Mouse (Mus musculus): ENCODE measurements at regions not wholly inside any gene's neighbourhood (a gene's known extent, or its start where the extent isn't known, plus 50 kb on each side); places are given as distances from the start of the nearest gene placed in this dataset.

DNA sequence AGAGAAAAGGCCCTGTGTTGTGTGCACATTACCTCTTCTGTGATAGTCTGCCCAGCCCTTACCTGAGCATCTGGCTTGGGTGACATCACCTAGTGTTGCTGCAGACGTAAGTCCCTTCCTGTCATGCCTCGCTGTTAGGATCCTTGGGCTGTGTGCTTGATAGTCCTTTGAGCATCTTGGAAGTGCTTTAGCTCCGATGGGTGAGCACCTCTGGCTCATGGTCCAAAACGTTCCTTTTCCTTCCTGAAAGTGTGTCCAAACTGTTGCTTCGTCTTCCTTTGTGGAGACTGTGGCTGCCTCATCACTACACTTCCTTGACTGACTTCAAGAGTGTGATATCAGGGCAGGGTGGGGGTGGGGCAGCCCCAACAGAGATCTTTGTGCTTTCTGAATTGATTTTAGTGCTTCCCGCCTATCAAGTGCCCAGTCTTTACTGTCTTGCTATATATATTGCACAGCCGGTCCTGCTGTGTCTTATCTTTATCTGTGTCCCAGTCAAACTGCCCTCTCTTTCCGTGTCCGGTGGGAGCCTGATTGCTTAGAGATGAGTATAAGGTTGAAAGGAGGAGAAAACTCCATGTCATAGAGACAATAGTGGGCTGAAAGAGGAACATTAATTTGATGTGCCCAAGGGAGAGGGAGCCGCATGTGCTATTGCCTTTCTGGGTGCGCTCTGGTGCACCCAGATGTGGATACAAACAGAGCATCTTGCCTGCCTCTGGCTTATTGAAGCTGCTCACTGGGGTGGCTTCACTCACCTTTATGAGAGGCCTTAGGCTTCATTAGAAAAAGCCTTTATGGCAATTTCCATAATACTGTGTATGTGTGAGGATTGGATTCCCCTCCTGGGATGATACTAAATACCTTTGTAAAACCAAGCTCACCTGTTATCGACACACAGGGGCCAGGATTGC lies 1169.2 kb upstream of the A1bg start:
- no peak for DNase-seq (ENCODE audit: low spot score)

DNA sequence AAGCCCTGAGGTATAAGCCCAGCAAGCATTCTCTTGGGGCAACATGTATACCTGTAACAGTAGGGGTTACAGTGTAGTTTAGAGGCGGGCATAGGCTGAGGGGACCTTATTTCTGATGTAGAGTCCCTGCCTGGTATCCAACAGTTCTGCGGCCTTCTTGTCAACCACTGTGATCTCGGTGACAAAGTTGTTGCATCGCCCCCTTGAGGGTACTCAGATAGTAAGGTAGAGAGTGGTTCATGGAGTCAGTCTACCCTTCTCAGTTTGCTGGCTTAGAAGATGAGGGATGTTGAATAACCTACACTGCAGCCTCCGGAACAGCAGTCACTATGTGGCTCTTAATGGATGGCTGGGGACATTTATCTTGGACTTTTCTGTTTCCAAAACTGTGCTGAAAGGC lies 1168.3 kb upstream of the A1bg start:
- DNase-seq (ENCODE audit: low spot score) = no peak

DNA sequence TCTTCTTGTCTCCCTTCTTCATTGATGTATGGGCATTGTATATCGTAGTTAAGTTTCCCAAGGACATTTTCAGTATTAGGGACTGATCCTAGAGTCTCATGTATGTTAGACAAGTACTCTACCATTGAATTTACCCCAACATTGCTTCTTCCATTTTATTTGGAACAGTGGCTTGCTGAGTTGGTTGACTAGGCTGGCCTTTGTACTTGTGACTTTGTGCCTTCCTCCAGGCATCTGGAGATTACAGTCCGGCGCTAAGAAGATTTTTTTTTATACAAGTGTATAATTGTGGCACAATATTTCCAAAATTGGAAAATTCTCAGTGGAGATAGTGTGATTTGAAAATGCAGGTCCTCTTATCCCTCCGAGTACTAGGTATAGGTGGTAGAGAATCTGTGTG lies 1165.5 kb upstream of the A1bg start:
- DNase-seq (ENCODE audit: low spot score) = no peak

DNA sequence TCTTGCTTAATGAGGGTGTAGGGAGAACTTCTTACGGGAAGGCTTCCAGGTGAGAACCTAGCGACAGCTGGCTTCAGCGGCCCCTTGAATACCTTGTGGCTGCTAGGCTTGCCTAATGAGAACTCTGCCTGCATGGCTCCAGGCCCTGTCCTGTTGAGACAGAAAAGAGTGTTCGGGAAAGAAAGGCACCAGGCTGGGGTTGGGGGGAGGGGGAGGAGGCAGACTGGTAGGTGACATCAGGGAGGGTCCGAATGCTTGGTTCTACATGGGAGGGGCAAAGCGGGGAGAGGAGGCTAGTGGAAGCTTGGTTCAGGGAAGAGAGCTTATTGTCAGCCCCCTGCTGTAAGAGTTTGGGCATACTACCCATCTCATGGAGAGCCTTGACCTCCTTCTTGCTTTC lies 1164.9 kb upstream of the A1bg start:
- DNase-seq (ENCODE audit: low spot score) = no peak

DNA sequence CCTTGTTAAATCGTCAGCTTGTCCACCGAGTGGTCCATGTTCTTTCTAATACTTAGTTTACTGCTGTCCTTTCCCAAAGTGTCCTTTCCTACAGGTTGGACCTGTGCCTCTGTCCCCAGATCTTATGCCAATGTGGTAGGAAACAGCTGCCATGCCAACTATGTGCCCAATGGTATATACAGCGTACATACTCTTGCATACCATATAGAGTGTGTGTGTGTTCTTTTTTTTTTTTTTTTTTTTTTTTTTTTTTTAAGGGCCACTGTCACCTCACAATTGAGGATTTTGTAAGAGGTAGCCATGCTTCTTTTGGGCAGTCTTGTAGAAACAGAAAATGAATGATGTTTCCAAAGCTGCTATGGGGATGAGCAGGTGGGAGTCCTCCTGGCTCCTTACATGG lies 1163.2 kb upstream of the A1bg start:
- DNase-seq (ENCODE audit: low spot score) = no peak

DNA sequence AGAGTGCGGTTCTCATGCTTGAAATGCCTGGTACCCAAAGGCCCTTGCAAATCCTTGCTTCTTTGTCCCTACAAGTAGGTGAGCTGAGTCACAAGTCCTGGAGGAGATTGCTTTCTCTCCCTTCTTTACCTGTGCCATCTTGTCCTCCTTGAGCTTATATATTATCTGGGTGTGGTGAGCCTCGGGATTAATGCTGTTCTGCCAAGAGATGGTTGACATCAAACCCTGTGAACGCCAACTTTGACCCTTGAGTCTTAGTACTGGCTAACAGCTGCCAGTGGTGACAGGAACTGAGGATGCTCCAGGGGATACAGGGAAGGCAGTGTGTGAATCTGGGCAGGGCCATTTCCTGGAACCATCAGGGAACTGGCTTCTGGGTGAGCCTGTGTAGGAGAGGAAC lies 1160.5 kb upstream of the A1bg start:
- DNase-seq (ENCODE audit: low spot score) = no peak

DNA sequence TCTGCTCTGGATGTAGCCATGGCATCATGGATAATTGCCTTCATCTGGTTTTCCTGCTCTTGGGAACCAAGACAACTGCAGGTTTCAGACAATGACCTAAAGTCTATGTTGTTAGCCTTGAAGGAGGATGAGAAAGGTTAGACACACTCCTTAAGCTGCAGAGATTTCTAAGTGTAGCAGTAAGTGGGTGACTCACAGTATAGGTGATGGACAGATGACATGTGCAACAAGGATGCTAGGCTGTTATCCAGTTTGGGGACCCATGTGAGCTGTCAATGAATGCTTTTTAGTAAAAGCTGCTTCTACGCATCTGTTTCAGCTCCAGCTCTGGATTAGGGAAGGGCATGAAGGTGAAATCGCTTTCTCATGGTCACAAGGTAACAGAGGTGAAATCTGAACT lies 1159.7 kb upstream of the A1bg start:
- DNase-seq (ENCODE audit: low spot score) = no peak

DNA sequence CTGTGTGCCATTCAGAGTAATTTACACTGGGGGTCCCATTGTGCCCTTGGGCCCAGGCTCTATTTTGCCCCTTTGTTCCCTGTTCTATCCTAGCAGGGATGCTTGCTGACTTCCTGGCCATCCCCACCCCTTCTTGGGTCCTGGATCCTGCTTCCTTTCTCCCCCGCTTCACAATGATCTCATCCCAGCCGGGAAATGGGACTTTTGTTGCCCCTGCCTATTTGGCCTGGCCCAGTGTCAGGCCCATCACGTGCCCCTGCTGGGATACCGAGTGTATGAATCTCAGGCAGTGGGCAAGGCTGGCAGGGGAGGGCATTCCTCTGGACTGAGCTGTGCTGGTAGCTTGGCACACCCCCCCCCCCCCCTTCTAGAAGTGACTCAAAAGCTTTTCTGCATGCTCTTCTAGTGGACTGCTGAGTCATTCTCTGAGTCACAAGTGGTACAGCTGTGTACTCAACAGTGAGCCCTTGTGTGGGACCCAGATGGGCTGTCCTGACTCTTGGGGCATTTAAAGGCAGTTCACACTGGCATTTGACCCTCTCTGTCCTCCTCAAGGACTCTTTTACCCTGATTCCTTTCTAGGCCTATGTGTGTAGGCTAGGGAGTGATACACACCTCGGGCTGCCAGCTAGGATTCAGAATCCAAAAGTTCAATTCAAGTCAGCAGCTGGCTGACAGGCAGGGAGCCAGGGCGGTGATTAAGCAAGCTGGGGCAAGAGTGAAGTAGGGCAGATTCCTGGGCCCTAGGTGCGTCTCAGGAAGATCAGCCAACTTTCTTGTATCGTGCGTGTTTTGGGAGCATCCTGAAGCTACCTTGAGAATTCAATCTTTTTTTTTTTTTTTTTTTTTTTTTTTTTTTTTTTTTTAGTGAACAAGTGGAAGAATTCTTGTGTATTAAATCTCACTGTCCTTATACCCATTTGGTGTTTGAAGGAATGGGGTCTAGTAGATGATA lies 1156.6 kb upstream of the A1bg start:
- DNase-seq (ENCODE audit: low spot score) = no peak

DNA sequence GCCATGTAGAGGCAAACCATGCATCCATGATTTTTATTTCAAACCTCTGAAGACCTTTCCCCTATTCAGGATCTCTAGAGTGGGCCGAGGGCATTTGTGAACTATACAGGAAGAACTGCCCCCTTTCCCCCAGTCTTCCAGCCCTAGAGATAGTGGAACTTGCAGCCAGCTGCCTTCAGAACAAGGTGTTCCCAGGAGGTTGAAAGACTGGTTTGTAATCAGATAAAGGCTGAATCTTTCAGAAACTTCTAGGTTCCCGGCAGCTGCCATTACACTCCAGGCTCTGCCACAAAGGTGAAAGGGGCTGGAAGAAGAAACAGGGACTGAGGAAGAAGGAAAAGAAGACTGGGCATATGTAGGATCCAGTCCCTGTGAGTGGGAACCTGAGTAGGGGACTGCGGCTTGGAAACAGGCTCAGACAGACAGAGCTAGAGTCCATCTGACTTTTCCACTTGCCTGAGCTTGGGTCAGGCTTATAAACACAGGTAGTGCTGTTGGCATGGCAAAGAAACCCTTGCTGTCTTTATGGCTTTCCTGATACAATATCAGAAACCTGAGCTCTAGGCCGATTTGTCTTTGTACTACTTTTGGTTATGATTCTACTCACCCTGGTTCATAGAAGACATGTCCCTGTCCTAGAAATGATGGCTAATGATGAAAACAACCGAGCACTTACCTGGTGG lies 1153.9 kb upstream of the A1bg start:
- no peak for DNase-seq (ENCODE audit: low spot score)

DNA sequence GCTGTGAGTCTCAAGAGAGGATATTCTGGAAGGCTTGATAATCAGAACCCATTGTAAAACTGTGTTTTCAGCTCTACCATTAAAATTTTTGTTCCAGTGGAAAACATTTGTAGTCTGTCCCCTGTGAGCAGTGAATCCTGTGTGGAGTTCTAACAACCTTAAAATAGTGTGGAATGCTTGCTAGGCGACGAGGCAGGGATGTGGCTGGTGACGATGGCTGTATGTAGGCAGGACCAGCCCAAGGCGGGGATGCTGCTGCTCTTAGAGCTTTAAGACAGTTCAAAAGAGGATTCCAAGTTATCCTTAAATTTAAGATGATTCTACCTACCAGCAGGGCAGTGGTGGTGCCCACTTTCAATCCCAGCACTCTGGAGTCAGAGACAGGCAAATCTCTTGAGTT lies 1151.9 kb upstream of the A1bg start:
- DNase-seq (ENCODE audit: low spot score) = no peak

DNA sequence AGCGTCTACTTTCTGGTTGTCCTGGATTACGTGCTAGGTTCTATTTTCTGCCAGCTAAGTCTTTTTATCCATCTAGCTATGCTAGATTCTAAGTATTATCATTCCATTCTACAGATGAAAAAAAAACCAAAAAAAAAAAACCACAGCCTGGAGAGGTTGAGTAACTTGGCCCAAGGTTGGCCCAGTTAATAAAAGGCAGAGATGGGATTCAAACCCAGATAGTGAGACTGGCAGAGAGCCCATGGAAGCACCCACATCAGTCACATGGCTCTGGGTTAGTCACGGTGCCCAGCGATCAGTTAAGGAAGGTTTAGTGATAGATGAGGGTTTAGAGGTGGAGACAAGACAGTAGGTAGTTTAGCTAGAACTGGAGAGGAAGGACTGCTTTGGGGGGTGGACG lies 1150.8 kb upstream of the A1bg start:
- DNase-seq (ENCODE audit: low spot score) = no peak

DNA sequence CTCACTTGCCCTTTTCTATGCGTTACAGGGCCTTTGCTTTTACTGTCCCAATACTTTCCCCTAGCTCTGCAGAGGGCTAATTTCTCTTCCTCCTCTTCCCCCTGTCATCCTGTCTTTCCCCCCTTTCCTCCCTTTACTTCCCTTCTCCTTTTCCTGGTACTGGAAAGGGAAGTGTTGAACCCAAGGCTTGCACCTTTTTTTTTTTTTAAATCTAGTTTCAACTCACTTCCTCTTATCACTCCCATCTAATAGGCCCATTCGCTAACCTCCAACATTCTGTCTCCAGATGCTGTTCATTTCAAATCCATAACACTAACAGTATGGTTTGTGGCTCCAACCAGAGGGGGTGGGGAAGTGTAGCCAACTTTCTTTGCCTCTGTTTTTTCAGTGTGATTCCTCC lies 1148.5 kb upstream of the A1bg start:
- DNase-seq (ENCODE audit: low spot score) = no peak

DNA sequence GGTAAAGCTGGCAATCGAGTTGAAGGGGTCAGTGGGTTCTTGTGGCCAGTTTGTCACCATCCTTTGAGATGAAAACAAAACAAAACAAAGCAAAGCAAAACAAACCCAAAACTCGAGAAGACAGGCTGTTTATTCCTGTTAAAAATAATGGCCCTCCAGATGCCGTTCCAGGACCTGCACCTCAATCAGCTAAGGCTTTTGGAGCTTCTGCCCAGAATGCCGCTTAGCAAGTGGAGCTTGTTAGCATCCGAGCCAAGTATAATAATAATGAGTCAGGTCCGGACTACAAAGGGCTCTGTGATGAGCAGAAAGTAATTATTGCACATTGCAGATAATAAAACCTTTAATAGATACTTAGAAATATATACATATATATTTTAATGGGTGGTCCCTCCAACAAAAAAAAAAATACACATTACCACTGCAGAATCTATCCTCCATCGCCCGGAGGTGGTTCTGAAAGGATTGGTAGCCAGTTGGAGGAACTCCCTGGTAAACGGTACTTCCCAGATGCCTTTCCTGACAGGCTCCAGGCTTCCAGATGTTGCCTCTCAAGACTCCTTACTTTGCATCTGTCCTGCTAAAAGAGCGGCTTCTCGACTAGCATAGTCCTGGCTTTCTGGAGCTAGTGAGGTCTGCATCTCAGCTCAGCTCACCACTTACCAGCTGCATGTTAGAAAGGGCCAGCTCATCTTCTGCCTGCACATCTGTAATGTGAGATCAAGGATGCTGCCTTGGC lies 1145.8 kb upstream of the A1bg start:
- DNase-seq (ENCODE audit: low spot score) = no peak

DNA sequence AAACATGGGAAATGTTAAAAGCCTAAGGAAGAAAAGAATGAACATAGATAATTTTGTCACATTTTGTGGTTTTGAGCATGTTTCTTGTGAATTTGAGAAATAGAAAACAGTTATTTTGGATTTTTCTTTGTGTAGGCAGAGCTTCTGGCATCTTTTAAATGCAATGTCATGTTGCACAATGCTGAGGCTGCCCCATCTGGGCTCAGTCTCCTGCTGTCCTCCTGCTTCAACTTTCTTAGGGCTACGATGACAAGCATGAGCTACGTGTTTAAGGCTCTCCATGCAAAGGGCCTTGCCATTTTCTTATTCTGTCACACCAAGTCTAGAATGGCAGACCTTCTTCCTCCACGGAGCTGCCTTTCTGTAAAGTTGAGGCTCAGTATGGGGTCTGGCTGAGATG lies 1141.6 kb upstream of the A1bg start:
- no peak for DNase-seq (ENCODE audit: low spot score)

DNA sequence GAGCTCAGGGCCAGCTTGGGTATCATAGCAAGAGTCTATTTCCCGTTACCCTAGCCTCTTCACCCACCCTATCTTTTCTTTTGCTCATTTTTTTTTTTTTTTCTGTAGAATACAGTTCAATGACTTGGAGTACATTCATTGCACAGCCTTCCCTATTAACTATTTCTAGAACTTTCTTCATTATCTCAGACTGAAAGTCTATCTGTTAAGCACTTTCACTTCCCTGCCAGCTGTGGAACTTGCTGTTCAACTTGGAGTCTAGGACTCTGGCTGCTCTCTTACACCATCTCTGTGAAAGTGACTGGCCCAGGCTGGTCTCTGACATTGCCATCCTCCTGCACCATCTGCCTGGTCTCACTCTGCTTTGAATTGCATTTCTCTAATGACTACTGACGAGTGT lies 1134.6 kb upstream of the A1bg start:
- no peak for DNase-seq (ENCODE audit: low spot score)

DNA sequence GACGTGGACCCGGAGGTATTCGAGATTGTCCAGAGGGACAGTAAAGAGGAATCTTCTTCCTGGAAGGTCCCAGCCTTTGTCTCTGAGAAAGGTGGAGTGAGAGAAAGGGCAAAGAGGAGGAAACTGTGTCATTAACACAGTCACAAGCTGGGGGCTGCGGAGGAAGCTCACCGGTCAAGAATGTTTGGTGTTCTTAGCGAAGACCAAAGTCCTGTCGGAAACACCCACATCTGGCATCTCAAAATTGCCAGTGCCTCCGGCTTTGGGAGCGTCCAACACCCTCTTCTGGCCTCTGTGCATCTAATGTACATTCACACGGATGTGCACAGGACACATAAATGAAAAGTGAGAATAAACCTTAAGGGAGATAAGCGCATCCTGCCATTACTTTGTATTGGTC lies 1134.1 kb upstream of the A1bg start:
- DNase-seq (ENCODE audit: low spot score) = no peak

DNA sequence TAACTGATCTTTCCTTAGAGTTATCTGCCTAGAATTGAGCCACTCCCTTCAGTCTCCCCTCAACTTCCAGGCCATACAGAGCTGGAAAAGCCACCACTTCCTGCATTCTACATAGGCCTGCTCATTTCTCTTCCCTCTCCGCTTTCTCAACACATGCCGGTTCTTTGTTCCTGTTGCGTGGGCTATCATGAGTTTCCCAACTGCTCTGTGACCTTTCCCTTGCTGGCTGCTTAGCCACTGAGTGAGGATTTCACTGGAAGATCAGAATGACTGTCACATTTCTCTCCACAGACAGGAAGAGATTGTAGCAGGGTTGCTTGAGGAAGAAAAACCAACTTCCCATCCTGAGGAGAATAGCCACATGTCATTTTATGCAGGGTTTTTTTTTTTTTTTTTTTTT lies 1133.6 kb upstream of the A1bg start:
- no peak for DNase-seq (ENCODE audit: low spot score)

DNA sequence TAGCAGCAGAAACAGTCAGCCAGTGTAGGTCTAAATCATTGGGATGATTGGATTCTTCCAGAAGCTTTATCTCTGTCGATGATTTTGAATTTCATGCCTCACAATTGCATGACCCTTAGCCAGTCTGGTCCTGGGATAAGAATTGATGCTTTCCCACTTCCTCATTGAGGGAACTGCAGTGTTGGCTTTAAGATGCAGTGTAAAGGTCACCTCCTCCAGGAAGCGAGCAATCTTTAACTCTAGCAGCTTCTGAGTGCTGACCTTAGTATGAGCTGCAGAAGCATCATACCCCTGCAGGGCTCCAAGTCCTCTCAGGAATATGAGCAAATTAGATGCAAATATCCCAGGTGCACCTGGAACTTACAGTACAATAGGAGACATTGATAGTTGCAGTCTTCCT lies 1132.2 kb upstream of the A1bg start:
- no peak for DNase-seq (ENCODE audit: low spot score)

DNA sequence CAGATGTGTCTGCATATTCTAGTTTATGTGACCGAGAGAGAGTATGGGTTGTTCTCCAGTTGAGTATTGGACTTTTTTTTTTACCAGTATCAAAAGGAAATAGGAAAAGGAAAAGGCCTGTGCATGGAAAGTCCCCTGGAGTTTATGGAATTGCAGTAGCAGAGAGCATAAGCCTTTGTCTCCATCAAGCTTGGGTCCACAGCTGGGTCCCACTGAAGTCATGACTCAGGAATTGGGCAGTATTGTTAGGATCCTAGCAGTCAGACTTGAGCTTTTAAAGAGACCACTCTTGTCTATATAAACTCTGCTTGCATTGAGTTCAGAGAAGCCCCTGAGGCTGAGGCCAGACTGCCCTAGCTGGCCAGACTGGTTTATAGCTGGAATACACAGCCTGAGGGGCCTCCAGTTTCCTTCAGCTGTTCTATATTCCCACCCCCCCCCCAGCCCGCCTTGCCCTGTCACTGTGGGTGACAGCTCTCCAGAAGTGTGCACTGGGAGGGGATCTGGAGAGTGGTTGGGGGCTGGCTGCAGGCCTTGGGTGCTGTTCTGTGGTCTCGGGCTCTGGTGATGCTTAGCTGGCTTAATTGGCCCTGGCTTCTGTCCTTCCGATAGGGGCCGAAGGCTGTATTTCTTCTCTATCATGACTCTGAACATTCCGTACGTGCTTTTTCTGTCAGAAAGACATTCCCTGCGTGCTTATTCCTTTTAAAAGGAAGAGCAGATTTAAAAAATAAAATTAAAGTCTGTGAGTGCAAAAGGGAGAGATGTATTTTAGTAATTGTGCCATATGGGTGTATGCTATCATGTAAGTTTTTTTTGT lies 1130.8 kb upstream of the A1bg start:
- DNase-seq (ENCODE audit: low spot score) = no peak

DNA sequence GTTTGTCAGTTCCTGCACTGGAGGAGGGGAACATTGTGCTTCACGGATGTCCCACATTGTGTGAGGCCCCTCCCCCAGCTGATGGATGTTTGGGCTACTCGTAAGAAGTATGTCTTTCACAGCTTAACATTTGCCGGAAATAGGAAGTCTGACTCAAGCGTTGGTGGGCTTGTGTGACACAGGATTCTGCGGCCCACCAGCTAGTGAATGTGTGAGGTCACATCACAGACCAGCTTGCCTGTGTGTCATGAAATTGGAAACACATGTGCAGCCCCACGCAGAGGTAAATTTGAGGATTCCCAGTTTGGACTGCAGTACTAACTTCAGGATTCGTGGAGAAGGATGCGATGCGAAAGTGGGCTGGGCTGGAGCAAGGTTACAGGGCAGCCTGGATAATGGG lies 1126.6 kb upstream of the A1bg start:
- no peak for DNase-seq (ENCODE audit: low spot score)

DNA sequence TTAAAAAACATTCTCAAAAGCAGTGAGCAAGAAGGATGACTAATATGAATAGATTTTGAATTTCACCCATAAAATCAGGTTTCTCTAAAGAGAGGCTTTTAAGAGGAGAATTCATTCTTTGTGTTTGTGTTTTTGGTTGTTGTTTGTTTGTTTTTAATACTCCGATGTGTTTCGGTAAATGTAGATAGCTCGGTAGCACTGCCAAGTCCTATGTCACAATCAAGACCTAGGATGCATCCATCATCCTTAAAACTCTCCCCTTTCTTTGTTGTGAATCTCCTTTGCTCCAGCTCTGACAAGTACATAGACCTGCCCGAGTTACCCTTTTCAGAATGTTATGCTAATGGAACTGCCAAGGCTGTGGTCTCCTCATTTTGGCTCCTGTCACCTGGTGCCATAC lies 1126.2 kb upstream of the A1bg start:
- no peak for DNase-seq (ENCODE audit: low spot score)
